Mouse (Mus musculus): Measurements from ENCODE around the gene Lix1l.
"Not testable (repeated sequence)": the region's sequence is repeated elsewhere in the genome, so short reads cannot be mapped to it uniquely, and the experiment has no call there.

The Lix1l gene

GRCm38 (mm10) chr3:96583386-96583785 lies 17.6 kb upstream of the Lix1l start:
- DNase-seq (ENCODE audit: low spot score): no peak

DNA sequence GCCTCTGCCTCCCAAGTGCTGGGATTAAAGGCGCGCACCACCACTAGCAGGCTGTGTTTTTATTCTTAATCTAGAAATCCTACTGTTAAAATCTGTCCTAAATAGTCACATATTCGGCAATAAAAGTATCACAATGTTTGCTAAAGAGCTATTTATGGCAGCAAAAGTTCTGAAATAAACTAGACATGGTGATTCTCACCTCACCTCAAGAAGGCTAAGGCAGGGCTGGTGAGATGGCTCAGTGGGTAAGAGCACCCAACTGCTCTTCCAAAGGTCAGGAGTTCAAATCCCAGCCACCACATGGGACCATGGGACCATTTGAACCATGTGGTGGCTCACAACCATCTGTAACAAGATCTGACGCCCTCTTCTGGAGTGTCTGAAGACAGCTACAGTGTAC lies 10.3 kb upstream of the Lix1l start:
- no peak for DNase-seq (ENCODE audit: low spot score)

DNA sequence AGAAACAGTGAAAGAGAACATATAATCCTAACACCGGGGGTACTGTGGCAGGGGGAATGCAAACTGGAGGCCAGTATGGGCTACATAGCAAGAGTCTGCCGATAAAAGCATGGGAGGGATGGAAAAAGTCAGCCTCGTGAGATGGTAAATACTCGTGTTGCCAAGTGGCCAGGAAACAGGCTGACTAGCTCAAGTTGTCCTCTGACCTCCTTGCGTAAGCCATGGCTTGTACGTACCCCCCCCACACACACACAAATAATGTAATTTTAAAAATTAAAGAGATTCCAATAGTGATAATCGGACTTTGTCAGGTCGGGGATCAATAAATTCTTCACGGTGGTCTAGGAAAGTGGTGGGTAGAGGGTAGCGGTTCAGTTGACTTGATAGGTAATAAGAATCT lies 7.6 kb upstream of the Lix1l start:
- peak; percentile 69 for DNase-seq (ENCODE audit: low spot score)

DNA sequence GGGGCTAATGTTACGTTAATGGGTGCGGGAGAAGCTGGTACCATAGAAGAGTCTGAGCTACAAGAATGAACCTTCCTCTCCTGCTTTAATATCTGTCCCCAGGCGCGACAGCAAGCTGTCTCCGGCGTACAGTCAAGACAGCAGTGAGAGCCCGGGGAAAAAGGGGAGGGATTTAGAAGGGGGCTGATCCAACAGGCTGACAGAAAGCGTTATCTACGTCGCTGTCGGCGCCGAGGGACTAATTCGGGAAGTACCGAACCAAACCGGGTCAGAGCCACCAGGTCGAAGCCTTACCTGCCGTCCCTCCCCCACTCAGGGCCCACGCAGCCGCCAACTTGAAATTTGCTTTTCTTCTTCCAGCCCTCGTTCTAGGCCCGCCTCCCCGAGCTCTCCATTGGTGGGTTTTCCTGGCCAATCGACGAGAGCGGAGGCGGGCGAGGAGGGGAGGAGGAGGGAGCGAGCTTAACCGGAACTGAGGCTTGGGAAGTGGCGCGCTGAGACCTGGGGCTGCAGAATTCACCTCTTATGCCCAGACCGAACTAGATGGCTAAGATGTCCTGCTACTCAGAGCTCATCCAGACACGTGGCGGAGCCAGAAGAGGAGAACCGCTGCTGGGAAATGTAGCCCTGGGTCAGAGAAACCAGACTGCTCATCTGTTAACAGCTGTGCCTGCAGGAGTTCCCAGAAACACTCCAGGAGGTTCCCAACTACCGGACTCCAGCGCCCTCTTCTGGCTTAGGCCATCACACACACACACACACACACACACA lies 7.0 kb upstream of the Lix1l start, which contains the start of gene Polr3gl:
Gene Polr3gl (minus strand): TSS at position 392 of the 771 bp plus-strand sequence.
- DNase-seq (ENCODE audit: low spot score): peak; percentile 95

DNA sequence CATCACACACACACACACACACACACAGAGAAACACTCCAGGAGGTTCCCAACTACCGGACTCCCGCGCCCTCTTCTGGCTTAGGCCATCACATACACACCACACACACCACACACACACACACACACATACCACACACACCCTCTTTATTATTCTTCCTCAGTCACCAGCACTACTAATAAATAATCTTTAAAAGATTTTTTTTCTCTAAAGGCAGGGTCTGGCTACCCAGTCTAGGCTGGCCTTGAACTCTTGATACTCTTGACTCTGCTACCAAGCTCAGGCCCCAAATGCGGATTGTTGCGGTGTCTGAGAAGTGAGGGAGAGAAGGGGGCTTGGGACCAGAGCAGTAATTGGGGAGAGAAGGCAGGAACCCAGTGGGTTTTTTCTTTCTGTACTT lies 6.1 kb upstream of the Lix1l start:
- DNase-seq (ENCODE audit: low spot score): no peak

GRCm38 (mm10) chr3:96595661-96596060 lies 5.3 kb upstream of the Lix1l start:
- peak; percentile 60 for DNase-seq (ENCODE audit: low spot score)

GRCm38 (mm10) chr3:96596228-96596707 lies 4.7 kb upstream of the Lix1l start, which contains the start of gene Ankrd34a:
Ankrd34a (plus strand) TSS chr3:96596636.
- peak; percentile 39 for DNase-seq (ENCODE audit: low spot score)

- DNase-seq (ENCODE audit: low spot score): no peak
Observed at GRCm38 (mm10) chr3:96596855-96597254, 4.1 kb upstream of the Lix1l start.

GRCm38 (mm10) chr3:96597435-96597891 lies 3.5 kb upstream of the Lix1l start:
- no peak for DNase-seq (ENCODE audit: low spot score)

DNA sequence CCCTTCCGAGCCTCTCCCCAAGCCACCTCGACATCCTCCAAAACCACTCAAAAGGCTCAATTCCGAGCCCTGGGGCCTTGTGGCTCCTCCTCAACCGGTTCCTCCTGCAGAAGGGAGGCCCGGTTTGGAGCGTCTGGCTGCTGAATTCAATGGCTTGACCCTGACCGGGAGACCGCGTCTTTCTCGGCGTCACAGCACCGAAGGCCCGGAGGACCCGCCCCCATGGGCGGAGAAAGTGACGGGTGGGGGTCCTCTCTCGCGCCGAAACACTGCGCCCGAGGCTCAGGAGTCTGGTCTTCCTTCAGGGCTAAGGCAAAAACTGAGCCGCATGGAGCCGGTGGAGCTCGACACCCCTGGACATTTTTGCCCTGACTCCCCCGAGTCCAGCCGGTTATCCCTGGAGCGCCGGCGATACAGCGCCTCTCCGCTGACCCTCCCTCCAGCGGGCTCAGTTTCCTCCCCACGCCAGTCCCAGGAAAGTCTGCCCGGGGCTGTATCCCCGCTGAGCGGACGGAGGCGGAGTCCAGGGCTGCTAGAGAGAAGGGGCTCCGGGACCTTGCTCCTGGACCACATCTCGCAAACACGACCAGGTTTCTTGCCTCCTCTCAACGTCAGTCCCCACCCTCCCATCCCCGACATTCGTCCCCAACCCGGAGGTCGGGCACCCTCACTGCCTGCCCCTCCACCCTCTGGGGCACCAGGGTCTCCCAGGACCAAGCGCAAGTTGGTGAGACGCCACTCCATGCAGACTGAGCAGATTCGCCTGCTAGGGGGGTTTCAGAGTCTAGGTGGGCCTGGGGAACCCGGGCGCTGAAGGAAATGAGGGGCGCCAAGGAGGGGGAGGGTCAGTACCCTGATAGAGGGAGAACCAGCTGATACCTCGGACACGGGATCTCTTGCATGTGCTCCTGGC lies 2.5 kb upstream of the Lix1l start:
- no peak for DNase-seq (ENCODE audit: low spot score)

DNA sequence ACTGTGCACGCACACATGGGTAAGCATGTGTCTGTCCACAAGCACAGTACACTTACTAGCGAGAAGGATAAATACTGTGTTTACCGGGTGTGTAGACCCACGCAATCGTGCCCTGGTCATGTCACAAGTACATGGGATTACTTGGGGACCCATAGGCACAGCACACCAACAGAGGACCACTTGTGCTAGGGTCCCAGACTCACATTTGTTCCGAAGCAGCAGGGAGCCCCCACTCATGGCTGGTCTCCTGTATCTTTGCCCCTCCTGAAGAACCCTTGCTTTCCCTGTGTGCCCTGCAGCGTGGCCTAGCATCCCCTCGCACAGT lies 1.9 kb upstream of the Lix1l start:
- no peak for DNase-seq (ENCODE audit: low spot score)

- no peak for DNase-seq (ENCODE audit: low spot score)
Observed at GRCm38 (mm10) chr3:96599411-96599810, 1.5 kb upstream of the Lix1l start.

DNA sequence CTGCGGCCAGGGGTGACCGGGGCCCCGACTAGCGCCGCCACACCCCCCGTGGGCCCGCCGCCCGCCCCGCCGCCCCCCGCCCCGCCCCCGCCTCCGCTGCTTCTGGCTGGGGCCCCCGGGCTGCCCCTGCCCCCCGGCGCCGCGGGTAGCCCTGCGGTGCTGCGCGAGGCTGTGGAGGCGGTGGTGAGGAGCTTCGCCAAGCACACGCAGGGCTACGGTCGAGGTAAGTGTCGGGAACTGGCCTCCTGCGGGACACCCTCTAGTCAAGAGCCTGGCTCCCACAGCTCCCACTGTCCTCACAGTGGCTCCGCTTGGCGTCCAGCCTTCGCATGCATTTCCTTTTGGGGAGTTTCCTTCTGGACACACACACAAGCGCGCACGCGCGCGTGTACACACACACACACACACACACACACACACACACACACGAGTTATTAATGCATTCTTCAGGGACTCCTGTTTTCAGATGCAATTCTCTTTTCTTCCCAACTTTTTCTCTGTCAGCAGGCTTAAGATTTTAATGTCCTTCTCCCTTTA lies 370 bp downstream of the Lix1l start:
- DNase-seq (ENCODE audit: low spot score): peak; percentile 78

DNA sequence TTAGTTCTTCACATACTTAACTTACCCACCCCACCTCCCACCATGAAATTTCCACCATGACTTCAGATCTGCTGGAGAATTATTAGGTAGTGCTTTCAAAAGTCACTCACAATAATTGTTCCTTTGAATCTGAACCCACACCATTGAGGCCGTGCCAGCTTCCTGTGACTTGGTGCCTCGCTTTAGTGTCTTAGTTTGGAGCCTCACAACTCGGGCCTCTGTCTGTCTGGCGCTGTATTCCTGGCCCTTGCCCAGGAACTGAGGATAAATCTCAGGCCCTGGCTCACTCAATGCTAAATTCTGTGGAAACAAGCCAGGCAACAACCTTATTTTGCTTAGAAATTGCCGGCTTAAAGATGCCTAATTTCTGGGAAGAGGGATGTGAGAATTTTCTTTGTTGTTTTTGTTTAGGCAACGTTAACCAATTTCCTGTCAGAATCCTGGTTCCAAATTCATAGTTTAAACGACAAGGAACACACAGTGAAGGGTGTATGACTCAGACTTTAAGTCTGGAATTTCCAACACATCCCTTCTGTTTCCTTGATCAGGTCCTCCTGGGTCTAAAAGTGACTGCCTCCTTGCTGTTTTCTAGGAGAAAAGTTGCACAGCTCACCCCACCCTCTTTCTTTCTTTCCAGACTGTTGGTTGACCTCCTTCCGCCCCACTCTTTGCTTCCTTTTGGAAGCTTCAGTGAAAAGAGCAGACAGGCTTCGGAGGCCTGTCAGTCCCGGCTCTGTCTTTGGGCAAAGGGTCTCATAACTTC lies 1.2 kb downstream of the Lix1l start:
- no peak for DNase-seq (ENCODE audit: low spot score)

DNA sequence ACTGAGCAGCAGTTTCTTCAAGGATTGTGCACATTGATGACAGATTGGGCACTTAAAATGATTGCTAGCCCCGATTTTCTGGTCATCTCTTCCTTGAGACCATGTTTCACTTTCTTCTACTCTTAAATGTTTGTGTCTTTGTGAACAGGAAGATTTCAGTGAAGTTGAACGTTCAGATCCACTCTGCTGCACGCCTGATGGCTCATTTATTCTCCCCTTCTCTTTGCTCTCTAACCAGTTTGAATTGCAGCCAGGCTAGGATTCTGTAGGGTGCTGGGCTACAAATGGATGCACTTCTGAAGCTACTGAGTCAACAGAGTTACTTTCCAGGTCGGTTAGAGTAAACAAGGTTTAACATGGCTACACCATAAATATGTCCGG lies 1.7 kb downstream of the Lix1l start:
- no peak for DNase-seq (ENCODE audit: low spot score)

DNA sequence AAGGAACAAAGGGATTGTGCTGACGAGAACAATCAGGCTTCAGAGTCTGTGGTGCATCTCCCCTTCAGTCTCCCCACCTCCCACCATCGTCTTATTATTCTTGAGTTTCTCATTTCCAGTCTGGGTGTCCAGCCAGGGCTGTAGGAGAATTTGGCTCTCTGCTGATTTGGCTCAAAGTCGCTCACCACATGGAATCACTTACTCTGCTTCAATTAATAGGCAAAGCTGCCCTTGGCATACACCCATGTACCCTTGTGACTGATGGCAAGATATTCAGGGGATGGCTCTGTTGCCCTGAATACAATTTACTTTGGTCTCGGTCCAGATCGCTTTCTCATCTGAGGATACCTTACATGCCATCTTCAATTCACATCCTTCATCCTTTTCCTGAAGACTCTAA lies 2.4 kb downstream of the Lix1l start:
- peak; percentile 64 for DNase-seq (ENCODE audit: low spot score)

- not testable (repeated sequence) for DNase-seq (ENCODE audit: low spot score)
Observed at GRCm38 (mm10) chr3:96606007-96606406, 5.1 kb downstream of the Lix1l start.

DNA sequence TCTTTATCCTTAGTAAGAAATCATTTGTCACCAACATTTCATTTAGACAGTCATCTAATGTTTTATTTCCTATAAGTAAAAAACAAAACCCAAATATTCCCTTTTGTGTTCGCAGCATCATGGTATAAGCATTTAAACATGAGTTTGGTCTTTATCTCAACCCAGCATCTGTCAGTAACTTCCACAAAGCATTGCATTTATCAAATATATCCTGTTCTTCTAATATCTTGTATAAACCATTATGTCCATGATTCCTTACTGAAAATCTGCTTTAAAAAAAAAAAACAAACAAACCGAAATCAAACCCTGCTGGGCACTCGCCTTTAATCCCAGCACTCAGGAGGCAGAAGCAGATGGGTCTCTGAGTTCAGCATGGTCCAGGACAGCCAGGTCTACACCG lies 5.7 kb downstream of the Lix1l start:
- DNase-seq (ENCODE audit: low spot score): no peak

DNA sequence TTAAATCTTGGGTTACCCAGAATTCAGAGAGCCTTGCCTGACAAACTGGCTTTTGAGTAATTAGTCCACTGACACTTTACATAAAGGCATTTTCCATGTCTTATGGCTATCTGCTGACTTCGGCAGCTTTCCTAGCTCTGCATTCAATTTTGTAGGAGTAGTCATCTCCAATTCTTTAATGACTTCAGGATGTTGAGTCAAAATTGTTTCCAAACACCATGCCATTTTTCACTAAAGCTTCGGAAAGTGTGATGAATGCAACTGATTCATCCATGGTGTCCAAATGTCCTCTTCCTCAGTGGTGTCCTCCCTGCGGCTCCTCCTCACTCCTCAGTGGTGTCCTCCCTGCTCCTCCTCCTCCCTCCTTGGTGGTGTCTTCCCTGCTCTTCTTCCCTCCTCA lies 17.0 kb downstream of the Lix1l start:
- no peak for DNase-seq (ENCODE audit: low spot score)

DNA sequence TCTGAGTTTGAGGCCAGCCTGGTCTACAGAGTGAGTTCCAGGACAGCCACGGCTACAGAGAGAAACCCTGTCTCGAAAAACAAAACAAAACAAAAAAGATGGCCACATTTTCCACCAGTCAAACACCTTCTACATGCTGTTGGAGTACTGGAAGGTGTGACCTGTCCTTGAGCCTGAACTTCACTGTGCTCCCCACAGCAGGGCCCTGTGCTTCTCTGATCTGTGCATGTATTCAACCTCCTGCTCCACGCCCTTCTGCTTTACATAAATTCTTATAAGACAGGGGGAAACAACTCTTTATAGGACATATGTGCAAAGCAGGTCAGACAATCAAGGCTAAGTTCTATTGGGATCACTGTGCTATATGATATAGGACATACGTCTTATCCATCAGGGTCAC lies 22.3 kb downstream of the Lix1l start:
- no peak for DNase-seq (ENCODE audit: low spot score)

GRCm38 (mm10) chr3:96629729-96630600 lies 29.0 kb downstream of the Lix1l start, which contains the start of gene Rbm8a:
Rbm8a (plus strand) TSS chr3:96629933.
- peak; percentile 99 for DNase-seq (ENCODE audit: low spot score)

All from MN1 (cell line).